Mouse (Mus musculus) midbrain, embryonic 10.5 days (tissue): ENCODE results near the gene Ptgir. TPM values are rescaled to one million over a fixed set of nuclear protein-coding genes. Genes with fewer than 3 reads are reported as not detected.

ENCODE experiments used
- DNase-seq: peaks from one replicate; pipeline ENCODE4 v3.0.0-alpha.2; 2017; ENCODE audit warnings: low spot score
- H3K27ac ChIP-seq: fragments of 300-500 bp; sonication (generic); replicated peaks from 2 replicates; pipeline ENCODE4 v1.5.1; 2016; ENCODE audit warnings: mild to moderate bottlenecking
- H3K27me3 ChIP-seq: fragments of 300-500 bp; sonication (generic); 2 replicates; pipeline ENCODE4 v1.6.1; 2016; ENCODE audit warnings: low read depth, mild to moderate bottlenecking; ENCODE audit not compliant: poor library complexity, severe bottlenecking
- H3K36me3 ChIP-seq: fragments of 300-500 bp; sonication (generic); 2 replicates; pipeline ENCODE4 v1.6.1; 2016; ENCODE audit warnings: mild to moderate bottlenecking, moderate library complexity
- H3K4me1 ChIP-seq: fragments of 300-500 bp; sonication (generic); 2 replicates; pipeline ENCODE4 v1.6.1; 2016
- H3K4me3 ChIP-seq: fragments of 300-500 bp; sonication (generic); 2 replicates; pipeline ENCODE4 v1.5.1; 2016; ENCODE audit warnings: mild to moderate bottlenecking, moderate library complexity
- H3K9me3 ChIP-seq: fragments of 300-500 bp; sonication (generic); replicated peaks from 2 replicates; pipeline ENCODE4 v1.6.1; 2016; ENCODE audit warnings: mild to moderate bottlenecking
- WGBS: fragments of 180-500 bp; shearing (Covaris S2); methylation state at CpG from one replicate; pipeline ENCODE4 v1.1.7; 2016; 5-methylcytosine and 5-hydroxymethylcytosine counted together
- polyA plus RNA-seq: library from polyadenylated mRNA; unstranded; fragments of >200 nt; fragmentation: Nextera tagmentation; extraction: Ambion mirVana; gene quantifications from 2 replicates; pipeline ENCODE4 v1.2.1, GENCODE M21; 2016

Ptgir gene
- polyA plus RNA-seq, 1 experiment from 2014 or later, result 0.17 TPM

DNA sequence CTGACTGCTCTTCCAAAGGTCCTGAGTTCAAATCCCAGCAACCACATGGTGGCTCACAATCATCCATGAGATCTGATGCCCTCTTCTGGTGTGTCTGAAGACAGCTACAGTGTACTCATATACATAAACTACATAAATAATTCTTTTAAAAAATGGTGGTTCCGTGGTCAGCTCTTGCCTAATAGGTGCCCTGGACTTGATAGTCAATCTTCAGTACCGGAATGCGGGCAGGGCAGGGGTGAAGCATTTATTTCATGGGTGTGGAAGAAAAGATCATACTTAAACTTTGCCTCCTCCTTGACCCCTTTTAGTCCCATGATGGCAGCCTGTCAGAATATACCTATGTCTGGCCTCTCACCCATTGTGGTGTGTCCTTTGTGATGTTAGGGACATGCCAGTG lies 5.6 kb downstream of the Ptgir start:
- no peak for DNase-seq
- Histone ChIP-seq H3K4me3 (no peak overlapping the region), H3K27me3 (no peaks in the 10 kb centered on the region), H3K36me3 (peaks cover 30% of the 10 kb centered on the region), H3K27ac (no peak overlapping the region), H3K9me3 (no peaks in the 10 kb centered on the region), H3K4me1 (peaks cover 8% of the 10 kb centered on the region)
- whole genome bisulfite sequencing, result 97% methylated on average over 3 of the region's 3 CpGs

DNA sequence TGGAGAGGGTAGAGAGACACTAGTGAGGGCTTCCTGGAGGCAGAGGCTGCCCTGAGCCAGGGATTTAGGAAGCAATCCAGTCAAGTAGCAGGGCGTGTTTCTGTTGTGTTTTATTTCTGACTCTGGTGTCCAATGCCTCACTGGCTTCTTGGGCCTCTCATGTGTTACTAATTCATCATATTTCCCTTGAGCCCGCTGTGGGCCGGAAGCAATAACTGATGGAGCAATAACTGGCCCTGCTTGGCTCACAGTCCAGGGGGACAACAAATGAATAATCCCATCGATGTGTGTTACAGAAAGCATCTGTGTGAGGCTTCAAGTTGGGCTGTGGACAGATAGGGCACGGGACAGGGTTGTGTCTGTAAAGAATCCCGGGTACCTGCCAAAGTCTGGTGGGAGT lies 6.1 kb downstream of the Ptgir start:
- 86% methylated on average over 6 of the region's 6 CpGs for WGBS

DNA sequence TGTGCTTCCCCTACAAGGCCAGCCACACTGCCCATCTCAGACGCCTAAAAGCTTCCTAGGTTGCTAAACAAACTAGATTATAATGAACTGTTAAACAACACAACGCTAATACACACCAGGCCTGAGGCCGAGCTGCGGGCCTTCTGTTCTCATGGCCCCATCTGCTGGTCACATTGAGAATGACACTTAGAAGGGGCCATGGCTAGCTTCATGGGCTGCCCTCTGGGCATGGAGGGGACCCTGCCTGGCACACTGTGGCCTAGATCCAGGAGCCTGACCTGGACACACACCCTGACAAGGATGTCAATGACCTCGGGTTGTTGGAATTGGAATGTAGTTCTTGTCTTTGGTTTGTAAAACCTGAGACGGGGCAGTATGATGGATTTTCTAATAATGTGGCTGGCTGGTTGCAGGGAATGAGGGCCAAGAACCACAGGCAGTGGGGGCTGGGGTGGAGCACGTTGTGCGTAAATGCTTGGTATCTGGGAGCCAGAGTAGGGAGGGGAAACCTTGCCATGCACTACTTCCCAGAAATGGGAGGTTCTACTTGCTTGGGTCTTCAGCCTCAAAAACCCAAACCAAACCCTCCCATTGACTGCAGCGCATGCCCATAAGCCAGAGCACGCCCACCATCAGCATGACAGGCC lies 7.6 kb downstream of the Ptgir start:
- WGBS, result 41% methylated on average over 10 of the region's 10 CpGs

More for the DNA sequence above, 6.1 kb downstream of the Ptgir start:
- H3K4me3 ChIP-seq, result no peak overlapping the region
- H3K36me3 ChIP-seq, result peaks cover 35% of the 10 kb centered on the region
- no peak for DNase-seq
- H3K27me3 ChIP-seq, result no peaks in the 10 kb centered on the region
- no peaks in the 10 kb centered on the region for H3K9me3 ChIP-seq
- H3K4me1 ChIP-seq, result peaks cover 8% of the 10 kb centered on the region
- H3K27ac ChIP-seq, result no peak overlapping the region

DNA sequence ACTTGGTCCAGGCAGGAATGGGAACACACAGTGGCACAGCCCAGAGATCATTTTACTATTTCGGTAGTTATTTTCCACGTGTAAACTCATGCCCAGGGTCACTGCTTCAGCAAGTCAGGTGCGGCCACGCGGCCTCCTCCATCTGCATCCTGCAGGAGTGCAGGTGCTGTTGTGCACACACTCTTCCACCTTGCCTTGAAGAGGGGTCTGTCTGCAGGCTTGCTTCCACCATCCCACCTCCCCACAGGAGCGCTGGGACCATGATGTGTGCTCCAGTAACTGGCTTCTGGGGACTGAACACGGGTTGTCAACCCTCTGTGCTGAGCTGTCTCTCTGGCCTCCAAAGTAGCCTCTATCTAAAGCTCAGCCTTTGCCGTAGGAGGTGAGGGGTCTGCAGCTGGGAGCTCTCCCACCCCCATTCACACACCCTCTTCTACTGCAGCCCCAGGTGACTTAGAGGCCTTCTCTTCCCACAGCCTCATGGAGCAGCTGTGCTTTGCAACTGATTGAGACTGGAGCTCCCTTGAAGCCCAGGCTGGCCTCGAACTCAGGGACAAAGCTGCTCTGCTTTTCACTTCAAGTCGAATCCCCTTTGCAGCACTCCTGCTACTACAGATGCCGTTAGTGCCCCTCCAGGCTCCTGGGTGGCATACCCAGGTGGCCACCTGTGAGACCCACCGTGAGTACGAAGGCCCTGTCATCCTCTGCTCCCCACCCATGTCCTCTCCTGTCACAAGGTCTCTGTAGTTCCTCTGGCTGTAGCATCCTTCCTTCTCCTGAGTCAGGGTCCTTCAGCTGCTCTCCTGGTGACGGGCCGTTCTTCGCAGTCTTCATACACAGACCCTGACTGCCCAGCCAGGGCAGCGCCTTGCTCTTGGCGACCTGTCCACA lies 8.4 kb downstream of the Ptgir start:
- no peak for DNase-seq
- Histone ChIP-seq H3K27me3 (no peaks in the 10 kb centered on the region), H3K4me1 (peaks cover 11% of the 10 kb centered on the region), H3K36me3 (peaks cover 58% of the 10 kb centered on the region), H3K9me3 (no peaks in the 10 kb centered on the region), H3K4me3 (no peak overlapping the region), H3K27ac (no peak overlapping the region)
- 86% methylated on average over 18 of the region's 18 CpGs for WGBS

More for the DNA sequence above, 7.6 kb downstream of the Ptgir start:
- Histone ChIP-seq H3K4me1 (0 out of 2 replicates have a peak, but pooled peaks cover 3% of the 10 kb centered on the region), H3K9me3 (no peaks in the 10 kb centered on the region), H3K27ac (no peak overlapping the region), H3K27me3 (no peaks in the 10 kb centered on the region), H3K36me3 (peaks cover 50% of the 10 kb centered on the region), H3K4me3 (no peak overlapping the region)
- peak; percentile 69 for DNase-seq

DNA sequence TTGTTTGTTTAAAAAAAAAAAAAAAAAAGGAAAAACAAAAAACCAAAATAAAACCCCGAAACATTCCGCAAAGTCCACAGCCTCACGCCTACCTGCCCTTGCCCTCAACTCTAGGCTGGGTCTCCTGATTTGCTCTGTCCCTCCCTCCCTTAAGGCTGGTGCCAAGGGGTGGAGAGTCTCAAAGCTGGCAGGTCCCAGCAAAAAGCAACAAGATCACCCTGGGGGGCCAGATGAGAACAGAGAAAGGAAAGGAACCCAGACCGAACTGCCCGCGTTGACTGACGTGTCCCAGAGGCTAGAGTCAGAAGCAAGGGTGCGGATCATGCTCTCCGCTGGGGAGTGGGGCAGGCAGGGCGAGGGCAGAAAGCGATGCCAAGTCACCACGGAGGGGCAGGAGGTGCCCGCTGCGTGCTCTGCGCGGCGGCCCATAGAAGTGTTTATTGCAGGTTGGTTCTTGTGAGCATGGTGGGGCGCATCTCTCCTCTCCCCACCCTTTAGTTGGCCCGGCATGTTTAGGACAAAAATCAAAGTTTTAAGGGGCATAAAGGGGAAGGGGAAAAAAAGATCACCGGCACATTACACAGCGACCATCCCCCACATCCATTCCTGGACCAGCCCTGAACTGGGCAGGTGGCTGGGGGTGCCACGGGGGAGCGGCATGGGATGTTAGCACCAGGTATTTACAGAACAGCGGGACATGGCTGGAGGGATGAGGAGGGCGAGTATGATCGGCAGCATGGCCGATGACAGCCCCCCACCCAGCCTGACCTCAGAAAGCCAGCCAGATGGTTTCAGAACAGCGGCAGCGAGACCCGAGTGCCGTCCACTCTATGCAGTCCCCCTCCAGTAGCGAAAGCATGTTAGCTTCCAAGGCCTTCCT lies 9.4 kb downstream of the Ptgir start:
- WGBS, result 94% methylated on average over 32 of the region's 32 CpGs
- H3K27me3 ChIP-seq, result no peaks in the 10 kb centered on the region
- H3K4me1 ChIP-seq, result peaks cover 19% of the 10 kb centered on the region
- H3K27ac ChIP-seq, result no peak overlapping the region
- no peaks in the 10 kb centered on the region for H3K9me3 ChIP-seq
- no peak for DNase-seq
- H3K4me3 ChIP-seq, result no peak overlapping the region
- peaks cover 65% of the 10 kb centered on the region for H3K36me3 ChIP-seq

DNA sequence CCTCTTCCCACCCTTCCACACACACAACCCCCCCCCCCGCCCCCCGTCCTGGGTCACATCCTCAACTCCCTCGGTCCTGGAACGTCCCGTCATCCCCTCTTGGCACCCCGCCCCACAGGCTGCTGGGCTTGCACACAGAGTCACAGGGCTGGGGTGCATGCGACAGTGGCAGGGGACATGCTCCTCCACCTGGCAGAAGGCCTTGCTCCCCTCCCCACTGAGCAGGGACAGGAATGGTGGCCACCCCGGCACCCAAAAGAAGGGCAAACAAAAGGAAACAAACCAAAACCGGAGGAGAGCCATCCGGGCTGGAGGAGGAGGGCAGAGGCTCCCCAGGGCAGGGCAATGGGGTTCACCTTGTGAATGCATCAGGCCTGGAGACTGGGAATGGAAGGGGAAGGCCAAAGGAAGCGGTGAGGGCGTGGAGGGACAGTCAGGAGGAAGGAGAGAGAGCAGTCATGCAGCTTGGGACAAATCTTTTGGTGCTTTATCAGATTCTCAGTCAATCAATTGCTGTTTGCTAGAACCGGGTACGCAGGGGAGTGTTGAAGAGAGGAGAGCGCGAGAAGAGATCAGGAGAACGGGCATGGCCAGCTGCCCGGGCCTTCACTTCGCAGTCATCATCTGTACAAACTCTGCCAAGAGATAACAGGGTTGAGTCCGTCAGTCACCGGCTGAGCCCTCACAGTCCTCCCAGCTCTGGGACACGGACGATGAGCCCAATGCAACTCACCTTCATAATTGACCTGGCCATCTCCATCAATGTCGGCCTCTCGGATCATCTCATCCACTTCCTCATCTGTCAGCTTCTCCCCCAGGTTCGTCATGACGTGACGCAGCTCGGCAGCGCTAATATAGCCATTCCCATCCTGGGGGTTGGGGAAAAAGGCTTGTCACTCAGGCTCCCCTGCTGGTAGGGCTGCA lies 10.3 kb downstream of the Ptgir start:
- Histone ChIP-seq H3K4me1 (peaks cover 28% of the 10 kb centered on the region), H3K4me3 (no peak overlapping the region), H3K36me3 (peaks cover 74% of the 10 kb centered on the region), H3K27me3 (no peaks in the 10 kb centered on the region), H3K9me3 (no peaks in the 10 kb centered on the region), H3K27ac (no peak overlapping the region)
- no peak for DNase-seq
- WGBS, result 89% methylated on average over 30 of the region's 30 CpGs

DNA sequence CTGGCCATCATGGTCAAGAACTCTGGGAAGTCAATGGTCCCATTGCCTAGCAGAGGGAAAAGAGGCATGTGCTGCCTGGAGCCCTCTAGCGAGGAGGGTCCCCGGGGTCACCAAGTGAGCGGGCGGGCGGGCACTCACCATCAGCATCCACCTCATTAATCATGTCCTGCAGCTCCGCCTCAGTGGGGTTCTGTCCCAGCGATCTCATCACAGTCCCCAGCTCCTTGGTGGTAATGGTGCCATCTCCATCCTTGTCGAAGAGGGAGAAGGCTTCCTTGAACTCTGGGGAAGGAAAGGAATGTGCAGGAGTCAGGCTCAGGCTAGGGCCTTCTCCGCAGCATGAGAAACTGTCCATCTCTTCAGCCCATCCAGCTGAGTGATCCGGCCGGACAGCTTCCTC lies 11.2 kb downstream of the Ptgir start:
- Histone ChIP-seq H3K36me3 (peaks cover 81% of the 10 kb centered on the region), H3K9me3 (no peaks in the 10 kb centered on the region), H3K4me3 (no peak overlapping the region), H3K4me1 (peaks cover 36% of the 10 kb centered on the region), H3K27ac (no peak overlapping the region), H3K27me3 (no peaks in the 10 kb centered on the region)
- DNase-seq, result no peak
- 90% methylated on average over 11 of the region's 11 CpGs for WGBS

DNA sequence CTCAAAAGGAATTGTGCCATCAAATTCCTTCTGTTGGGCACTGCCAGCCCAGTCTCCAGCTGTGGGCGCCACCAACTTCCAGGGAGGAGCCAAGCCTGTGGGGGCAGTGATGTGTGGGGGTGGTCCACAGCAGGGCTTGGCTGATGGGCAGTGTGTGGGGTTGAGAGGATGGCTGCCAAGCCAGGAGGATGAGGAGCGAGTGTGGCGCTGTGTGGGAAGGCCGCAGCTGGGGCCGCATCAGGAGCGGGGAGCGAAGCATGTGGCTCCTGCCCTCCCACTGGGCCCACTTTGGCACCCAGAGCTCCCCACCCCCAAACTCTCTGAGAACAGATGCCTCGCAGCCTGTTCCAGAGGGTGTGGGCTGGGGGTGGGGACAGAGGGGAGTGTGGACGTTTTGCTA lies 11.7 kb downstream of the Ptgir start:
- WGBS, result 91% methylated on average over 9 of the region's 9 CpGs
- no peaks in the 10 kb centered on the region for H3K27me3 ChIP-seq
- peaks cover 81% of the 10 kb centered on the region for H3K36me3 ChIP-seq
- no peak overlapping the region for H3K4me3 ChIP-seq
- no peaks in the 10 kb centered on the region for H3K9me3 ChIP-seq
- no peak for DNase-seq
- peaks cover 42% of the 10 kb centered on the region for H3K4me1 ChIP-seq
- no peak overlapping the region for H3K27ac ChIP-seq

DNA sequence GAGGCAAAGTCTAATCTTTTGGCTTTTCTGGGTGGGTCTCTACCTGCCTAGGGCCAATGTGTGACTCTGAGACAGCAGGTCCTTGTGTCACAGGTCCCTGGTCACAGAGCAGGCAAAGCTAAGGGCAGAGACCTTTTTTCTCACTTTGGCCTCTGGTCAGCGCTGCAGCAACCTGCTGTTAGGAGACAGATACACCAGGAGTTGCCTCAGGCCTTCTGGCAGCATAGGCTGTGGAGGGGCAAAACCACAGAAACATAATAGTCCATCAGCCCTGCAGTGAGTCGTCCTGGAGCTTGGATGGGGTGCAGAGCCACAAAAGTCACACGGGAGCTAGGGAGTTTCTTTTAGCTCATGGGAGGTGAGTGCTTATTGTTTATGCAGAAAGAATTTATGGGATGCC lies 12.4 kb downstream of the Ptgir start:
- 91% methylated on average over 3 of the region's 3 CpGs for WGBS
- no peak overlapping the region for H3K4me3 ChIP-seq
- no peak overlapping the region for H3K27ac ChIP-seq
- peaks cover 81% of the 10 kb centered on the region for H3K36me3 ChIP-seq
- no peaks in the 10 kb centered on the region for H3K9me3 ChIP-seq
- H3K4me1 ChIP-seq, result peaks cover 45% of the 10 kb centered on the region
- H3K27me3 ChIP-seq, result no peaks in the 10 kb centered on the region
- DNase-seq, result no peak

DNA sequence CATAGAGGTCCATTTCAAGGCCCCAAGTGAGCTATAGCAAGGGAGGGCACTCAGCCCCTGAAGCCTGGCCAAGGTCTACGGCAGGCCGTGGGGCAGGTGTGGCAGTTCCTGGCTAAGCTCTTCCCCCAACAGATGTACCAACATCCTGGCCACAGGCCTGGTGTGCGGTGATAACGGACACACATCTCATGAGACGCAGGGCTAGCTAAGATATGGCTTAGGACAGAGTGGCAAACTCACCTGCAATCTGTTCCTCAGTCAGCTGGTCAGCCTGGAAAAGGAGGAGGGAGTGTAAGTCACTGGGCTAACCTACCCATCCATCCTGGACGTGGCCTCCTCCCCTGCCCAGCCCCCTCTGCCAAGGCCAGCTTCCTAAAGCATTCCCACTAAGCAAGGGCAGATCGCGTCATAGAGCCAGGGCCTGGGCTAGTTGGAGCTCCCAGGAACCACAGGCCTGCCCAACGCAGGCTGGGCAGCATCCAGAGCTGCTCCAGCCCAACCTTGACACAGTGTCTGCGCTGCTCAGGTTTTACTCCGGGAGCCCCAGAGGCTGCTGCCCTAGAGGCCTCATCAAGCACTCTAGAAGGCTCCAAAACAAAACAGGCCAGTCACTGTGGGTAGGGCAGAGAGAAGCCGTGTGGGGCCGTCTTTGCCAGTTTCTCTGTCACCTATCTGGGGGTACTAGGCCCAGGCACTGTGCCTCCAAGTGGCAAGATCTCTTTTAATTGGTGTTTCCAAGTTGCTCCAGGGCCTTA lies 13.3 kb downstream of the Ptgir start:
- no peak for DNase-seq
- no peak overlapping the region for H3K27ac ChIP-seq
- H3K27me3 ChIP-seq, result no peaks in the 10 kb centered on the region
- WGBS, result 93% methylated on average over 13 of the region's 13 CpGs
- peaks cover 45% of the 10 kb centered on the region for H3K4me1 ChIP-seq
- peak overlapping the region; percentile 2; the same call in 1 of the 2 replicates for H3K4me3 ChIP-seq
- peaks cover 74% of the 10 kb centered on the region for H3K36me3 ChIP-seq
- no peaks in the 10 kb centered on the region for H3K9me3 ChIP-seq

DNA sequence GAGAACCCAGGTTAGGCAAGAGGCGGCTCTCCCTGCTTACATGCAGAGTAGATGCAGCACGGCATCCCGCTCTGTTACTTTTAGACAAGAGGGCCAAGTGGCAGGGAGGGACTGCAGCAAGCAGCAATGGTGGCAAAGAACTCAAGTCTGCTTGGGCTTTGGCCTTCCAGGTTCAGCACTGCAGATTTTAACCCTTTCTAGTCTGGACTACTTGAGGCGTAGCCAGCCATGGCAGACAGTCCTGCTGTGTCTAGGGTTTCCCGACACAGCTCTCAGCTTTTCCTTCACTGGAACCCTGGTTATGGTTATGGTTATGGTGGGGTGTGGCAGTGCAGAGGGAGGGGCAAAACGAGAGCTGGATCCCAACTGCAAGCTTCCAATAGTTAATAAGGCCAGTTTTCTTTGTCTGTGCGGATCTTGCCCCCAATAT lies 13.9 kb downstream of the Ptgir start:
- H3K36me3 ChIP-seq, result peaks cover 68% of the 10 kb centered on the region
- H3K4me1 ChIP-seq, result peaks cover 45% of the 10 kb centered on the region
- no peak for DNase-seq
- H3K4me3 ChIP-seq, result no peak overlapping the region
- no peaks in the 10 kb centered on the region for H3K9me3 ChIP-seq
- H3K27me3 ChIP-seq, result no peaks in the 10 kb centered on the region
- WGBS, result 92% methylated on average over 7 of the region's 7 CpGs
- H3K27ac ChIP-seq, result no peak overlapping the region
